Mouse (Mus musculus) CH12.LX (cell line): Measurements from ENCODE around the gene Scgb1b30. TPM values are rescaled to one million over a fixed set of nuclear protein-coding genes. Genes with fewer than 3 reads are reported as not detected.
A peak's percentile ranks its signal among the peaks of the same experiment; 100 is the strongest.

Experiments used
- DNase-seq: peaks from one replicate; pipeline ENCODE4 v3.0.0-alpha.2; 2013; ENCODE audit errors: extremely low read depth
- H3K27ac ChIP-seq: 2 replicates; pipeline ENCODE4 v1.5.1; 2012; ENCODE audit warnings: low read depth, mild to moderate bottlenecking, control low read depth, moderate library complexity; ENCODE audit not compliant: insufficient read depth
- H3K27me3 ChIP-seq: replicated peaks from 2 replicates; pipeline ENCODE3; 2012; ENCODE audit warnings: inconsistent platforms
- H3K36me3 ChIP-seq, 2 experiments: replicated peaks in 1 of 2; 2 replicates each; pipeline versions ENCODE3 to v1.6.1; 2012; ENCODE audit warnings: inconsistent platforms in 1 of 2, low read length in 1 of 2, mild to moderate bottlenecking in 1 of 2, mixed read lengths in 1 of 2, moderate library complexity in 1 of 2; ENCODE audit not compliant: control insufficient read depth in 1 of 2, insufficient read depth in 1 of 2
- H3K4me1 ChIP-seq, 2 experiments: 2 replicates each; pipeline ENCODE4 v1.6.1; 2012; ENCODE audit warnings: inconsistent platforms in 1 of 2, moderate library complexity in 1 of 2; ENCODE audit not compliant: insufficient read depth in 2 of 2, control insufficient read depth in 1 of 2
- H3K4me2 ChIP-seq: 2 replicates; pipeline ENCODE4 v1.6.1; 2012; ENCODE audit warnings: low read depth, mild to moderate bottlenecking, control low read depth; ENCODE audit not compliant: poor library complexity, insufficient read depth, severe bottlenecking
- H3K4me3 ChIP-seq, 3 experiments: fragments of 150-350 bp in 1 of 3; sonication (generic) in 1 of 3; replicated peaks in 1 of 3; 2 replicates each; pipeline versions ENCODE3 to v1.5.1; 2011 to 2012; ENCODE audit warnings: low read depth in 2 of 3, low read length in 2 of 3, mild to moderate bottlenecking in 2 of 3, moderate library complexity in 2 of 3, control low read depth in 1 of 3, improper control_type of control experiment in 1 of 3, inconsistent platforms in 1 of 3, mixed read lengths in 1 of 3; ENCODE audit not compliant: poor library complexity in 1 of 3
- H3K79me2 ChIP-seq: replicated peaks from 2 replicates; pipeline ENCODE4 v1.6.1; 2012; ENCODE audit warnings: mild to moderate bottlenecking, moderate library complexity; ENCODE audit not compliant: control insufficient read depth, poor library complexity, insufficient read depth, severe bottlenecking; ENCODE audit errors: extremely low read depth
- H3K9ac ChIP-seq: 2 replicates; pipeline ENCODE4 v1.6.1; 2012; ENCODE audit warnings: low read depth, mild to moderate bottlenecking, control low read depth, moderate library complexity; ENCODE audit not compliant: insufficient read depth
- H3K9me3 ChIP-seq: replicated peaks from 2 replicates; pipeline ENCODE3; 2012; ENCODE audit warnings: low read length, inconsistent platforms, mixed read lengths
- BHLHE40 ChIP-seq: IDR thresholded peaks from 2 replicates; pipeline ENCODE4 v1.6.1; 2011; ENCODE audit warnings: mild to moderate bottlenecking, low read depth, low read length, improper control_type of control experiment
- CHD1 ChIP-seq: IDR thresholded peaks from 2 replicates; pipeline ENCODE4 v1.6.1; 2012; ENCODE audit warnings: low read depth, low read length, improper control_type of control experiment, inconsistent platforms
- CHD2 ChIP-seq: IDR thresholded peaks from 2 replicates; pipeline ENCODE4 v1.6.1; 2011; ENCODE audit warnings: low read length, improper control_type of control experiment
- CTCF ChIP-seq, 2 experiments: IDR thresholded peaks in 1 of 2; conservative IDR thresholded peaks in 1 of 2; 2 replicates each; pipeline ENCODE4 v1.5.1; 2011 to 2012; ENCODE audit warnings: low read depth in 2 of 2, low read length in 2 of 2, improper control_type of control experiment in 1 of 2, inconsistent platforms in 1 of 2, mild to moderate bottlenecking in 1 of 2, moderate library complexity in 1 of 2
- ELF1 ChIP-seq: IDR thresholded peaks from 2 replicates; pipeline ENCODE4 v1.6.1; 2014; ENCODE audit warnings: low read depth, mild to moderate bottlenecking, inconsistent platforms, low read length, improper control_type of control experiment
- ETS1 ChIP-seq: conservative IDR thresholded peaks from 2 replicates; pipeline ENCODE4 v1.6.1; 2012; ENCODE audit warnings: low read depth, mild to moderate bottlenecking, inconsistent platforms, low read length, improper control_type of control experiment, moderate library complexity
- GABPA ChIP-seq: IDR thresholded peaks from 2 replicates; pipeline ENCODE4 v1.6.1; 2012; ENCODE audit warnings: low read depth, low read length, improper control_type of control experiment, inconsistent platforms; ENCODE audit not compliant: insufficient replicate concordance
- HCFC1 ChIP-seq: IDR thresholded peaks from 2 replicates; pipeline ENCODE4 v1.6.1; 2012; ENCODE audit warnings: low read depth, mild to moderate bottlenecking, inconsistent platforms, low read length, improper control_type of control experiment
- IRF4 ChIP-seq: IDR thresholded peaks from 2 replicates; pipeline ENCODE4 v1.6.1; 2014; ENCODE audit warnings: low read depth, mild to moderate bottlenecking, inconsistent platforms, low read length, improper control_type of control experiment
- JUN ChIP-seq: IDR thresholded peaks from 2 replicates; pipeline ENCODE4 v1.6.1; 2011; ENCODE audit warnings: low read depth, mild to moderate bottlenecking, low read length, improper control_type of control experiment, moderate library complexity; ENCODE audit not compliant: insufficient read depth
- KAT2A ChIP-seq: IDR thresholded peaks from 2 replicates; pipeline ENCODE4 v1.6.1; 2012; ENCODE audit warnings: low read length, improper control_type of control experiment, inconsistent platforms; ENCODE audit not compliant: insufficient replicate concordance
- MAZ ChIP-seq: IDR thresholded peaks from 2 replicates; pipeline ENCODE4 v1.6.1; 2012; ENCODE audit warnings: low read depth, mild to moderate bottlenecking, inconsistent platforms, low read length, improper control_type of control experiment, moderate library complexity
- MEF2A ChIP-seq: IDR thresholded peaks from 2 replicates; pipeline ENCODE4 v1.6.1; 2014; ENCODE audit warnings: low read depth, mild to moderate bottlenecking, inconsistent platforms, low read length, improper control_type of control experiment, borderline replicate concordance
- MYC ChIP-seq: IDR thresholded peaks from 2 replicates; pipeline ENCODE4 v1.6.1; 2011; ENCODE audit warnings: low read depth, mild to moderate bottlenecking, improper control_type of control experiment, low read length
- NRF1 ChIP-seq: IDR thresholded peaks from 2 replicates; pipeline ENCODE4 v1.6.1; 2014; ENCODE audit warnings: low read depth, mild to moderate bottlenecking, inconsistent platforms, low read length, improper control_type of control experiment, moderate library complexity
- POLR2A ChIP-seq: IDR thresholded peaks from 2 replicates; pipeline ENCODE4 v1.6.1; 2011; ENCODE audit warnings: low read depth, mild to moderate bottlenecking, improper control_type of control experiment, low read length
- POLR2AphosphoS2 ChIP-seq: IDR thresholded peaks from 2 replicates; pipeline ENCODE4 v1.6.1; 2011; ENCODE audit warnings: low read depth, low read length, improper control_type of control experiment
- RAD21 ChIP-seq: IDR thresholded peaks from 2 replicates; pipeline ENCODE4 v1.6.1; 2011; ENCODE audit warnings: low read depth, mild to moderate bottlenecking, low read length, improper control_type of control experiment, moderate library complexity
- SMC3 ChIP-seq: IDR thresholded peaks from 2 replicates; pipeline ENCODE4 v1.6.1; 2011; ENCODE audit warnings: low read depth, low read length, improper control_type of control experiment
- TCF12 ChIP-seq: IDR thresholded peaks from 2 replicates; pipeline ENCODE4 v1.6.1; 2014; ENCODE audit warnings: low read depth, mild to moderate bottlenecking, inconsistent platforms, low read length, improper control_type of control experiment
- ZC3H11A ChIP-seq: IDR thresholded peaks from 2 replicates; pipeline ENCODE4 v1.6.1; 2012; ENCODE audit warnings: low read depth, mild to moderate bottlenecking, inconsistent platforms, low read length, improper control_type of control experiment
- ZKSCAN1 ChIP-seq: IDR thresholded peaks from 2 replicates; pipeline ENCODE4 v1.6.1; 2012; ENCODE audit warnings: low read depth, inconsistent platforms, low read length, improper control_type of control experiment, borderline replicate concordance
- dilution Hi-C: fragments of 300-500 bp; cut with MboI; formaldehyde crosslinking; loops from 2 replicates; pipeline ENCODE4 v1.14.3; 2020; ENCODE audit warnings: low sequenced_read_pairs; ENCODE audit not compliant: extremely low pct_unique_long_range_greater_than_20kb, extremely low pct_ligation_motif_present
- in situ Hi-C: fragments of 300-500 bp; cut with MboI; formaldehyde crosslinking; loops from 3 replicates; pipeline ENCODE4 v1.14.3; 2019; ENCODE audit warnings: low sequenced_read_pairs, low pct_ligation_motif_present, low pct_unique_long_range_greater_than_20kb, mixed read lengths
- polyA plus RNA-seq: library from polyadenylated mRNA; unstranded; fragments of >175 nt; gene quantifications from 2 replicates; pipeline ENCODE4 v1.2.1, GENCODE M21; 2012; ENCODE audit warnings: low read depth; ENCODE audit not compliant: insufficient read length
- total RNA-seq, 2 experiments: library from RNA; depleted of rRNA; stranded (reverse); fragments of 300-350 nt in 1 of 2; fragments of >200 nt in 1 of 2; gene quantifications; 2 replicates each; pipeline ENCODE4 v1.2.3; 2012 to 2014

Gene Scgb1b30
- total and polyA plus RNA-seq, 3 experiments, result not detected

GRCm38 (mm10) chr7:34122987-34123720, 27.9 kb downstream of the Scgb1b30 start:
- no peaks in the 10 kb centered on the region for H3K36me3 ChIP-seq
- no peak overlapping the region for H3K4me3 ChIP-seq
- peaks cover 14% of the 10 kb centered on the region for H3K9me3 ChIP-seq
- peak; percentile 7 for DNase-seq
- H3K27ac ChIP-seq, result no peak overlapping the region
- no peak overlapping the region for H3K9ac ChIP-seq
- H3K79me2 ChIP-seq, result no peaks in the 10 kb centered on the region
- in situ Hi-C loops (loop anchor here (25.0 kb wide), 1 partner anchor 111 kb away; the partner anchor contains the start of genes Scgb1b27 and Scgb2b27), dilution Hi-C loops (no loop called here)
- TF ChIP-seq CHD1 (no peak), CHD2 (no peak), CTCF (conservative IDR thresholded peaks at IDR 0.05 in 1 of 2, IDR thresholded peaks at IDR 0.05 in 1 of 2; ENCODE audit: low read depth in 2 of 2, low read length in 2 of 2) (peak in 1 of 2 experiments; percentile 71; a peak in 2 of 4 replicates), NRF1 (no peak), MEF2A (no peak), KAT2A (no peak), MAZ (no peak), JUN (no peak), GABPA (no peak), RAD21 (peak; percentile 70), ELF1 (no peak), ZC3H11A (no peak), ETS1 (no peak), MYC (no peak), IRF4 (no peak), POLR2AphosphoS2 (no peak), TCF12 (no peak), SMC3 (peak; percentile 61), POLR2A (no peak), HCFC1 (no peak), ZKSCAN1 (no peak), BHLHE40 (no peak)
- H3K27me3 ChIP-seq, result peaks cover 19% of the 10 kb centered on the region
- H3K4me1 ChIP-seq, result no peaks in the 10 kb centered on the region
- no peak overlapping the region for H3K4me2 ChIP-seq
